Mouse (Mus musculus): ENCODE measurements around the gene Efcab1.

- TF ChIP-seq CTCF (IDR thresholded peaks at IDR 0.05; ENCODE audit: borderline replicate concordance, control insufficient read depth, extremely low read depth, insufficient read depth, low read length, poor library complexity) = no peak
- no peak for TF ChIP-seq POLR2A (IDR thresholded peaks at IDR 0.05; ENCODE audit: control insufficient read depth, extremely low read depth, insufficient read depth, low read length, poor library complexity)
Observed at GRCm38 (mm10) chr16:14892492-14892891, 13.9 kb upstream of the Efcab1 start.
